Mouse (Mus musculus): ENCODE measurements around the gene Alox12e.

Gene Alox12e

GRCm38 (mm10) chr11:70285686-70286085 lies 36.7 kb downstream of the Alox12e start:
- DNase-seq (ENCODE audit: low read depth, low spot score) = no peak

GRCm38 (mm10) chr11:70284757-70285156 lies 37.7 kb downstream of the Alox12e start:
- no peak for DNase-seq (ENCODE audit: low read depth, low spot score)

- no peak for DNase-seq (ENCODE audit: low read depth, low spot score)
These were observed 38.8 kb downstream of the Alox12e start for GRCm38 (mm10) chr11:70283666-70284065.

GRCm38 (mm10) chr11:70280441-70280840 lies 42.0 kb downstream of the Alox12e start:
- no peak for DNase-seq (ENCODE audit: low read depth, low spot score)

GRCm38 (mm10) chr11:70278961-70279360 lies 43.5 kb downstream of the Alox12e start:
- DNase-seq (ENCODE audit: low read depth, low spot score) = no peak

- DNase-seq (ENCODE audit: low read depth, low spot score) = no peak
These were observed 50.8 kb downstream of the Alox12e start for GRCm38 (mm10) chr11:70271641-70272040.

- no peak for DNase-seq (ENCODE audit: low read depth, low spot score)
These were observed 56.0 kb downstream of the Alox12e start for GRCm38 (mm10) chr11:70266405-70266804.

- no peak for DNase-seq (ENCODE audit: low read depth, low spot score)
These were observed 56.6 kb downstream of the Alox12e start for GRCm38 (mm10) chr11:70265819-70266218.
